In genomic region chr5:81796128-81796527, GRCm38 (mm10) we compare ENCODE assay signal across 20 mouse cellular contexts.
DNase-seq lines count a peak whose midpoint lies in the region; TF ChIP-seq lines count a peak whose summit lies in the region.
"Had no signal": no experiment of that assay in that cellular context is flagged by ENCODE, and none has a peak within 500 bp of the region (broad histone marks: within the 10 kb centered on the region; RNA-seq: fewer than 3 reads in every experiment).

No protein-coding gene starts in this region.

- H3K79me2 ChIP-seq in CH12.LX (replicated peaks; ENCODE audit: control insufficient read depth, extremely low read depth, insufficient read depth, poor library complexity, severe bottlenecking), result no peaks in the 10 kb centered on the region

- H3K9ac ChIP-seq in CH12.LX (ENCODE audit: insufficient read depth, low read depth), result no peak overlapping the region
- no peak overlapping the region for H3K9ac ChIP-seq in ES-E14 (ENCODE audit: insufficient read depth, low read depth, low read length, poor library complexity, severe bottlenecking)

- H3K4me3 ChIP-seq in testis, adult 2 months (ENCODE audit: control insufficient read depth, low read depth, low read length), result peak overlapping the region; percentile 13; the same call in 1 of the 2 replicates
- no peak overlapping the region for H3K4me3 ChIP-seq in CH12.LX (replicated peaks in 1 of 3; ENCODE audit: low read depth in 2 of 3, low read length in 2 of 3, poor library complexity in 1 of 3)
- H3K4me3 ChIP-seq in ES-E14 (ENCODE audit: insufficient read depth in 1 of 2, low read depth in 1 of 2, low read length in 2 of 2, poor library complexity in 1 of 2, severe bottlenecking in 1 of 2), result no peak overlapping the region

- H3K27ac ChIP-seq in testis, adult 2 months (ENCODE audit: control insufficient read depth, insufficient read depth, low read depth, low read length), result no peak overlapping the region
- H3K27ac ChIP-seq in CH12.LX (ENCODE audit: insufficient read depth, low read depth), result no peak overlapping the region
- H3K27ac ChIP-seq in ES-E14 (ENCODE audit: insufficient read depth, low read depth, low read length, poor library complexity, severe bottlenecking), result no peak overlapping the region

- H3K9me3 ChIP-seq in CH12.LX (replicated peaks; ENCODE audit: low read length) (peaks cover 4% of the 10 kb centered on the region), ES-E14 (ENCODE audit: control insufficient read depth, insufficient read depth, low read depth, low read length) (no peaks in the 10 kb centered on the region)

- in situ Hi-C loops in CH12.LX (cut with MboI; ENCODE audit: low pct_ligation_motif_present, low pct_unique_long_range_greater_than_20kb, low sequenced_read_pairs) (no loop called here), ES-E14 (cut with MboI; ENCODE audit: low sequenced_read_pairs in 2 of 2, unreplicated experiment in 2 of 2) (no loop called here)

- TF ChIP-seq RAD21 in CH12.LX (IDR thresholded peaks at IDR 0.05; ENCODE audit: low read depth, low read length), result no peak

- H3K4me2 ChIP-seq in CH12.LX (ENCODE audit: insufficient read depth, low read depth, poor library complexity, severe bottlenecking), result no peak overlapping the region

- H3K4me1 ChIP-seq in testis, adult 2 months (ENCODE audit: control insufficient read depth, insufficient read depth, low read length), result no peaks in the 10 kb centered on the region
- H3K4me1 ChIP-seq in CH12.LX (ENCODE audit: control insufficient read depth in 1 of 2, insufficient read depth in 2 of 2) (no peaks in the 10 kb centered on the region), ES-E14 (ENCODE audit: control insufficient read depth in 2 of 2, insufficient read depth in 2 of 2, low read length in 2 of 2, poor library complexity in 1 of 2) (peaks cover 0 to 5% of the 10 kb centered on the region in 2 experiments; a peak in 1 of 4 replicates)

- dilution Hi-C loops in CH12.LX (cut with MboI; ENCODE audit: extremely low pct_ligation_motif_present, extremely low pct_unique_long_range_greater_than_20kb, low sequenced_read_pairs), result no loop called here

- H3K36me3 ChIP-seq in testis, adult 2 months (ENCODE audit: control insufficient read depth, insufficient read depth, low read length), result no peaks in the 10 kb centered on the region
- H3K36me3 ChIP-seq in CH12.LX (replicated peaks in 1 of 2; ENCODE audit: control insufficient read depth in 1 of 2, insufficient read depth in 1 of 2, low read length in 1 of 2), result no peaks in the 10 kb centered on the region
- H3K36me3 ChIP-seq in ES-E14 (ENCODE audit: control insufficient read depth, insufficient read depth, low read length, poor library complexity, severe bottlenecking), result no peaks in the 10 kb centered on the region
- H3K36me3 ChIP-seq: G1E had no signal

- TF ChIP-seq EP300 in CH12.LX (IDR thresholded peaks at IDR 0.05; ENCODE audit: low read length), result no peak

- no peaks in the 10 kb centered on the region for H3K27me3 ChIP-seq in testis, adult 2 months (ENCODE audit: control insufficient read depth, insufficient read depth, low read length)
- H3K27me3 ChIP-seq in CH12.LX (replicated peaks), result no peaks in the 10 kb centered on the region

- DNase-seq in testis, postnatal 14 days (ENCODE audit: low spot score), result no peak
- DNase-seq in CH12.LX (ENCODE audit: extremely low read depth), result no peak
- no peak for DNase-seq in ES-E14 (ENCODE audit: low read depth, low spot score)
- DNase-seq in embryo, embryonic 9.5 days (ENCODE audit: extremely low spot score), result no peak
- DNase-seq in adrenal gland, postnatal 4 days (ENCODE audit: low spot score in 2 of 2), result no peak
- DNase-seq: adrenal gland, adult 2 months; adrenal gland, adult 8-10 months; adrenal gland, postnatal 10 days; adrenal gland, postnatal 14 days; adrenal gland, postnatal 25 days; adrenal gland, postnatal 36 days; B cell, adult 2 months; cerebellum, adult 11 months; cerebellum, adult 11-12 months; cerebellum, adult 18-20 months; cerebellum, adult 2 months; cerebellum, adult 8-10 months; cerebellum, adult 9-10 months had no signal

- TF ChIP-seq POLR2A in testis, adult 2 months (IDR thresholded peaks at IDR 0.05; ENCODE audit: control insufficient read depth, low read depth, low read length), result no peak
- TF ChIP-seq POLR2A in CH12.LX (IDR thresholded peaks at IDR 0.05; ENCODE audit: low read depth, low read length), result no peak

- no peak for TF ChIP-seq CTCF in testis, adult 2 months (IDR thresholded peaks at IDR 0.05; ENCODE audit: control insufficient read depth, insufficient read depth, insufficient replicate concordance, low read depth, low read length)
- no peak for TF ChIP-seq CTCF in CH12.LX (conservative IDR thresholded peaks at IDR 0.05 in 1 of 2, IDR thresholded peaks at IDR 0.05 in 1 of 2; ENCODE audit: low read depth in 2 of 2, low read length in 2 of 2)

TF ChIP-seq in CH12.LX, 34 proteins besides CTCF, POLR2A, EP300 and RAD21:
- TF ChIP-seq JUN (IDR thresholded peaks at IDR 0.05; ENCODE audit: insufficient read depth, low read depth, low read length) (no peak), E2F4 (IDR thresholded peaks at IDR 0.05; ENCODE audit: insufficient replicate concordance, low read depth, low read length) (no peak), MAFK (IDR thresholded peaks at IDR 0.05; ENCODE audit: insufficient replicate concordance, low read length) (peak; percentile 72; the same call in 1 of the 2 replicates), USF1 (IDR thresholded peaks at IDR 0.05; ENCODE audit: low read depth, low read length) (no peak), ZC3H11A (IDR thresholded peaks at IDR 0.05; ENCODE audit: low read depth, low read length) (no peak), ELF1 (IDR thresholded peaks at IDR 0.05; ENCODE audit: low read depth, low read length) (no peak), MYC (IDR thresholded peaks at IDR 0.05; ENCODE audit: low read depth, low read length) (no peak)

TF ChIP-seq in ES-E14, 5 proteins besides CTCF, POLR2A, EP300 and RAD21:
- TF ChIP-seq ZNF384 (IDR thresholded peaks at IDR 0.05; ENCODE audit: low read depth, low read length) (no peak), HCFC1 (IDR thresholded peaks at IDR 0.05; ENCODE audit: borderline replicate concordance, insufficient read depth, low read length) (no peak), ZC3H11A (IDR thresholded peaks at IDR 0.05; ENCODE audit: borderline replicate concordance, low read depth, low read length) (no peak), MAFK (IDR thresholded peaks at IDR 0.05; ENCODE audit: insufficient read depth, low read depth, low read length) (peak; percentile 66), CHD2 (IDR thresholded peaks at IDR 0.05; ENCODE audit: low read depth, low read length) (no peak)
